ENCODE assay signal across 13 mouse cellular contexts in the genomic region with DNA sequence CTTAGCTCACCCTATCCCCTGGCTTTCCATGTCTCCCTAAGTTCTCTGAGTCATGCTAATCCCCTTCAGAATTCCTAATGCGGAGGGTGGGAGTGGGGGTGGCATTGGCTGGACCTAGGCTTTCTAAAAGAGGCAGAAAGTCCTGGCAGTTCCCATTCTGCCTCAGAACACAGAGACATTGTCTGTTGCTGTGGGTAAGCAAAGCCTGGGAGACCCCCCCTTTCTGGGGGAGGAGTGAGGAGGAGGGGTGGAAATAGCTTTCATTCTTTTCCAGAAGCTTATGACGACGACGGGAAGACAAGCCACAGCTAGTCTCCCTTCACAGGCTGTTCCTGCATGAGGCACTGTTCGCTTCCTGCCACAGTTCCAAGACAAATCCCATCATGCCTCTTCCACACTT.
DNase-seq lines count a peak whose midpoint lies in the region; ATAC-seq lines count a peak whose summit lies in the region.
"Had no signal": no experiment of that assay in that cellular context is flagged by ENCODE, and none has a peak within 500 bp of the region (broad histone marks: within the 10 kb centered on the region; RNA-seq: fewer than 3 reads in every experiment).

No protein-coding gene starts in this region.

- peak; percentile 38; the same call in 1 of the 2 replicates for ATAC-seq in frontal cortex, adult (ENCODE audit: low TSS enrichment)
- ATAC-seq: CD4-positive, CD25-positive, alpha-beta regulatory T cell, adult 4 months; forebrain, embryonic 16.5 days had no signal

- no peak for DNase-seq in frontal cortex, postnatal 10 days (ENCODE audit: low spot score in 2 of 2)
- DNase-seq in layer of hippocampus, adult 8-10 months (ENCODE audit: low spot score in 2 of 2), result peak; percentile 15 to 31
- DNase-seq in layer of hippocampus, postnatal 36 days, result no peak
- peak; percentile 4 to 8 for DNase-seq in right cerebral cortex, postnatal 36 days (ENCODE audit: low spot score in 2 of 2)
- no peak for DNase-seq in right cerebral cortex, adult 2 months (ENCODE audit: low spot score in 2 of 2)
- peak; percentile 33 for DNase-seq in telencephalon, adult 2 months (ENCODE audit: low read depth, low spot score)
- DNase-seq in adrenal gland, postnatal 4 days (ENCODE audit: low spot score in 2 of 2), result no peak
- DNase-seq: kidney, postnatal 25 days; lung, adult 2 months; right cerebral cortex, postnatal 25 days had no signal

Comparison
In these comparisons a context has a peak if more than half of its experiments do, and no peak if none do; other contexts are left out.
1. DNase-seq: peak in layer of hippocampus, adult 8-10 months (2 of 2), right cerebral cortex, postnatal 36 days (2 of 2) and telencephalon, adult 2 months (single experiment); none in frontal cortex, postnatal 10 days (0 of 2), layer of hippocampus, postnatal 36 days (0 of 2), right cerebral cortex, adult 2 months (0 of 2) and adrenal gland, postnatal 4 days (0 of 2).